ENCODE assay signal across 9 mouse cellular contexts in the genomic region with DNA sequence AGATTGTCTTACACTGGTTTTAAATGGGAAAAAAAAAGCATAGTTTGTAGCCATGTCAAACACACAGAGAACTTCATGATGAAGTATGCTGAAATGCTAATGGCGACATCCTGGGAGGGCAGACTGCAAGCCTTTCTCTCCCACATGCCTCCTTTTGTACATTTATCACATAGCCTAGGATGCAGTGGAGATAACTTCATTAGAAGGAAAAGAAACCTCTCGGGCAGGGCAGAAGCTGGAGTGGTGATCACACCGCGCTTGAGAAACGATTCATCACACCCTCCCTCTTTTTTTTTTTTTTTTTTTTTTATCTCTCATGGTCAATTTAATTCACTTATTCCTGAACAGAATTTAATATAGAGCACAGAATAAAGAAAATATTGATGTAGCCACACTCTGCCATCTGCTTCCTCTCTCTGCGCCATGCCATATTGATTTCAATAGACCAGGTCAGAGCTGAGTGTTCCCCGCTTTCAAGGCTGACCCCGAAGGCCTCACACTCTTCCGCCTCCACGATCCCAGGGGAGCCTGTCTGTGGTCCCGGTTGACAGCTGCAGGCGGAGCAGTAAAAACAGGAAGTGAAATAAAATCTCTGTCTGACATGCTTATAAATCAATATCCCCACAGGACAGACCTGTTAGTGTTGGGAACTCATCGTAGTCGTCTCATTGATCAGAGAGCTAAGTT. TPM values are rescaled to one million over a fixed set of nuclear protein-coding genes. Genes with fewer than 3 reads are reported as not detected.
A peak's percentile ranks its signal among the peaks of the same experiment; 100 is the strongest.
DNase-seq lines count a peak whose midpoint lies in the region; TF ChIP-seq lines count a peak whose summit lies in the region.
"Had no signal": no experiment of that assay in that cellular context is flagged by ENCODE, and none has a peak within 500 bp of the region (broad histone marks: within the 10 kb centered on the region; RNA-seq: fewer than 3 reads in every experiment).

No protein-coding gene starts in this region.

- TF ChIP-seq CTCF in lung, adult 2 months (IDR thresholded peaks at IDR 0.05; ENCODE audit: insufficient read depth, low read length): no peak
- TF ChIP-seq CTCF in spleen, adult 2 months (IDR thresholded peaks at IDR 0.05; ENCODE audit: extremely low read depth, insufficient read depth, insufficient read length, insufficient replicate concordance): no peak

- TF ChIP-seq POLR2A in lung, adult 2 months (IDR thresholded peaks at IDR 0.05; ENCODE audit: borderline replicate concordance, extremely low read depth, low read depth, low read length): no peak
- TF ChIP-seq POLR2A in spleen, adult 2 months (IDR thresholded peaks at IDR 0.05; ENCODE audit: low read depth, low read length): no peak

- H3K36me3 ChIP-seq in spleen, adult 2 months (ENCODE audit: control insufficient read depth, insufficient read depth, low read length): no peaks in the 10 kb centered on the region

- H3K4me3 ChIP-seq in lung, adult 2 months (replicated peaks; ENCODE audit: extremely low read depth, low read depth, low read length): no peak overlapping the region
- no peak overlapping the region for H3K4me3 ChIP-seq in spleen, adult 2 months (ENCODE audit: extremely low read depth, insufficient read depth, insufficient read length)
- H3K4me3 ChIP-seq: erythroblast, embryonic 14.5 days had no signal

- H3K27ac ChIP-seq in spleen, adult 2 months (ENCODE audit: insufficient read depth, low read length): no peak overlapping the region

- 29% methylated on average over 14 of the region's 14 CpGs for WGBS in lung, adult 2 months
- 20% methylated on average over 14 of the region's 14 CpGs for WGBS in spleen, adult 2 months

- no peaks in the 10 kb centered on the region for H3K4me1 ChIP-seq in lung, adult 2 months (ENCODE audit: control insufficient read depth, insufficient read depth, low read length)
- H3K4me1 ChIP-seq in spleen, adult 2 months (ENCODE audit: control insufficient read depth, insufficient read depth, insufficient read length): no peaks in the 10 kb centered on the region

- H3K27me3 ChIP-seq in spleen, adult 2 months (ENCODE audit: control insufficient read depth, insufficient read depth, low read length): no peaks in the 10 kb centered on the region

- peak; percentile 8 to 22 for DNase-seq in lung, adult 18-20 months
- DNase-seq in lung, adult 2 months: no peak
- DNase-seq in heart, postnatal 4 days: peak; percentile 35
- DNase-seq in lung, postnatal 14 days: peak; percentile 7
- DNase-seq in spleen, adult 2 months (ENCODE audit: low read depth in 1 of 2, low spot score in 2 of 2): peak; percentile 63 to 77
- no peak for DNase-seq in layer of hippocampus, adult 9-11 months
- DNase-seq in thymus, postnatal 25 days: no peak
- DNase-seq in urinary bladder, adult 2 months (ENCODE audit: low spot score): no peak

RNA-seq across cellular contexts. Expression of a gene that starts 32.0 kb away (rescaled TPM):
- polyA plus RNA-seq in lung, adult 2 months (2012; rRNA removed): 13.6 and 17.5 TPM in 2 replicates
- 10 to 100 TPM; 21.7 to 22.0 TPM for total RNA-seq in heart, postnatal 4 days (2021)
- polyA plus RNA-seq in spleen, adult 2 months (2012; rRNA removed): 15.8 and 23.2 TPM in 2 replicates
- polyA plus RNA-seq in urinary bladder, adult 2 months (2012; rRNA removed): 24.4 and 28.1 TPM in 2 replicates

Comparison
In these comparisons a context has a peak if more than half of its experiments do, and no peak if none do; other contexts are left out.
1. DNase-seq: peak in lung, adult 18-20 months (2 of 2), heart, postnatal 4 days (single experiment), lung, postnatal 14 days (single experiment) and spleen, adult 2 months (2 of 2); none in lung, adult 2 months (single experiment), layer of hippocampus, adult 9-11 months (single experiment), thymus, postnatal 25 days (single experiment) and urinary bladder, adult 2 months (single experiment).